Mouse (Mus musculus) heart, postnatal 0 days (tissue): ENCODE measurements around the gene Klf16.

ENCODE experiments used
- CTCF ChIP-seq: IDR thresholded peaks from 2 replicates; pipeline ENCODE4 v1.5.1; 2016; ENCODE audit warnings: antibody characterized with exemption, control low read depth, low read depth
- EP300 ChIP-seq: IDR thresholded peaks from 2 replicates; pipeline ENCODE4 v1.6.1; 2016; ENCODE audit warnings: antibody characterized with exemption, low read depth

DNA sequence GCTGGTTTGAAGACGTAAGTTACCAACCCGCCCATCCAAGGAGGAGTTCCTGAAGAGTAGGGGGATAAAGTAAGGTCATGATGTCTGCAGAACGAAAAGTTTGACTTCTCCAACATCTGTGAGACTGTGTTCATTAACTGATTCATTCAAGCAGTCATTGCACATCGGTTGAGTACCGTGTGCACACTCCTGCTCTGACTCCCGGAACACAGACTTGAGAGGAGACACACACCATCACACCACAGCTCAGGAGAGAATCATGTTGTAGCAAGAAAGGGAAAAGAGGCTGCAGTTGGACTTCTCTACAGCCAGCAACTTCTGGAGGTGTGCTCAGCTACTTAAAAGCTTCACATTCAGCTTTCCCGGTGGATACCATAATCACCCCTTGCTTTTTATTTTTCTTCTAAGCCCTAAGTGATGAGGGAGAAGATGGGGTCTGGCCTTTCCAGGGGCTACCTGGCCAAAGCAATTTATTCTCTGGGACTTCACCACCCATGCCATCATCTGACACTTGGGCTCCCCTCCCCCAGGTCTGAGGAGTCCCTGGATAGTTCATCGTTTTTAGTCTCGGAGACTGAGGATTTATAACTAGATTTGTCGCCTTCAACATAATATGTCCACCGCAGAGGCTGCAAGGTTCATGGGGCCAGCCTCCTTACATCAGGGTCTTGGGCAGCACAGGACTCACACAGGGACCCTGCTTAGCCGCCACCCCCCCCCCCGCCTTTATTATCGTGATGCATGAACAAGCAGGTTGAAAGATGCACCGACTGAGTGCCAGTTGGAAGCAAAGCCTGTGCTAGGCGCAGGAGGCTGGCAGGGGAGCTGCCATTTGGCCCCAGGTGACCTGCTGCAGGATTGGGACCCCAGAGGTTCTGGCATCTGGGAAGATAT lies 43.9 kb upstream of the Klf16 start:
- no peak for TF ChIP-seq CTCF
- no peak for TF ChIP-seq EP300
